Mouse (Mus musculus): ENCODE data around the gene Slc22a4.
A peak's percentile ranks its signal among the peaks of the same experiment; 100 is the strongest.
"Not testable (repeated sequence)": the region's sequence is repeated elsewhere in the genome, so short reads cannot be mapped to it uniquely, and the experiment has no call there.

Slc22a4 gene

GRCm38 (mm10) chr11:54006901-54007300 lies 21.0 kb downstream of the Slc22a4 start:
- DNase-seq (ENCODE audit: extremely low spot score, low spot score) = no peak

- not testable (repeated sequence) for DNase-seq (ENCODE audit: extremely low spot score, low spot score)
Observed at GRCm38 (mm10) chr11:54006362-54006761, 21.5 kb downstream of the Slc22a4 start.

- DNase-seq (ENCODE audit: extremely low spot score, low spot score) = no peak
Observed at GRCm38 (mm10) chr11:54004734-54005133, 23.2 kb downstream of the Slc22a4 start.

GRCm38 (mm10) chr11:54004221-54004620 lies 23.7 kb downstream of the Slc22a4 start:
- no peak for DNase-seq (ENCODE audit: extremely low spot score, low spot score)

GRCm38 (mm10) chr11:54002761-54003717 lies 24.9 kb downstream of the Slc22a4 start:
- DNase-seq (ENCODE audit: extremely low spot score, low spot score) = peak; percentile 59

- DNase-seq (ENCODE audit: extremely low spot score, low spot score) = peak; percentile 39
Observed at GRCm38 (mm10) chr11:54002147-54002760, 25.6 kb downstream of the Slc22a4 start.

GRCm38 (mm10) chr11:53997661-53998060 lies 30.2 kb downstream of the Slc22a4 start:
- no peak for DNase-seq (ENCODE audit: extremely low spot score, low spot score)

GRCm38 (mm10) chr11:53992264-53992663 lies 35.6 kb downstream of the Slc22a4 start:
- no peak for DNase-seq (ENCODE audit: extremely low spot score, low spot score)

GRCm38 (mm10) chr11:53989232-53989631 lies 38.7 kb downstream of the Slc22a4 start:
- DNase-seq (ENCODE audit: extremely low spot score, low spot score) = no peak

- DNase-seq (ENCODE audit: extremely low spot score, low spot score) = no peak
Observed at GRCm38 (mm10) chr11:53988081-53988480, 39.8 kb downstream of the Slc22a4 start.

- DNase-seq (ENCODE audit: extremely low spot score, low spot score) = no peak
Observed at GRCm38 (mm10) chr11:53981396-53981795, 46.5 kb downstream of the Slc22a4 start.

GRCm38 (mm10) chr11:53979788-53980621 lies 47.9 kb downstream of the Slc22a4 start, which contains the start of gene Slc22a21:
Slc22a21 (minus strand) TSS chr11:53980332.
- peak; percentile 84 for DNase-seq (ENCODE audit: extremely low spot score, low spot score)

GRCm38 (mm10) chr11:53979456-53979787 lies 48.5 kb downstream of the Slc22a4 start:
- DNase-seq (ENCODE audit: extremely low spot score, low spot score) = peak; percentile 61

- DNase-seq (ENCODE audit: extremely low spot score, low spot score) = no peak
Observed at GRCm38 (mm10) chr11:53977672-53978071, 50.2 kb downstream of the Slc22a4 start.

- no peak for DNase-seq (ENCODE audit: extremely low spot score, low spot score)
Observed at GRCm38 (mm10) chr11:53975559-53975958, 52.3 kb downstream of the Slc22a4 start.

GRCm38 (mm10) chr11:53958984-53959383 lies 68.9 kb downstream of the Slc22a4 start:
- no peak for DNase-seq (ENCODE audit: extremely low spot score, low spot score)

- DNase-seq (ENCODE audit: extremely low spot score, low spot score) = not testable (repeated sequence)
Observed at GRCm38 (mm10) chr11:53958176-53958575, 69.7 kb downstream of the Slc22a4 start.

- DNase-seq (ENCODE audit: extremely low spot score, low spot score) = no peak
Observed at GRCm38 (mm10) chr11:53956636-53957035, 71.3 kb downstream of the Slc22a4 start.

GRCm38 (mm10) chr11:53954653-53955052 lies 73.2 kb downstream of the Slc22a4 start:
- no peak for DNase-seq (ENCODE audit: extremely low spot score, low spot score)

- not testable (repeated sequence) for DNase-seq (ENCODE audit: extremely low spot score, low spot score)
Observed at GRCm38 (mm10) chr11:53950133-53950532, 77.8 kb downstream of the Slc22a4 start.
